Mouse (Mus musculus) bone marrow macrophage, adult 2 months (primary cell): Measurements from ENCODE around the gene Scpep1. TPM values are rescaled to one million over a fixed set of nuclear protein-coding genes. Genes with fewer than 3 reads are reported as not detected.
"Not testable (repeated sequence)": the region's sequence is repeated elsewhere in the genome, so short reads cannot be mapped to it uniquely, and the experiment has no call there.

Source experiments
- H3K27ac ChIP-seq: 2 replicates; pipeline ENCODE4 v1.5.1; 2012; ENCODE audit warnings: low read depth, low read length; ENCODE audit not compliant: insufficient read depth
- H3K4me1 ChIP-seq: 2 replicates; pipeline ENCODE4 v1.6.1; 2012; ENCODE audit warnings: low read length; ENCODE audit not compliant: control insufficient read depth, insufficient read depth
- H3K4me3 ChIP-seq: 2 replicates; pipeline ENCODE4 v1.5.1; 2012; ENCODE audit warnings: mild to moderate bottlenecking, low read length, moderate library complexity; ENCODE audit not compliant: insufficient read depth
- CTCF ChIP-seq: IDR thresholded peaks from 2 replicates; pipeline ENCODE4 v1.5.1; 2012; ENCODE audit warnings: low read depth, mild to moderate bottlenecking, low read length, moderate library complexity
- POLR2A ChIP-seq: IDR thresholded peaks from 2 replicates; pipeline ENCODE4 v1.6.1; 2012; ENCODE audit warnings: mild to moderate bottlenecking, low read depth, low read length, borderline replicate concordance
- polyA plus RNA-seq: library from polyadenylated mRNA; stranded (reverse); fragments of >200 nt; gene quantifications from 2 replicates; pipeline ENCODE4 v1.2.4, GENCODE M21; 2012; ENCODE audit not compliant: missing spikeins, insufficient read depth, insufficient read length

The Scpep1 gene
- polyA plus RNA-seq, 1 experiment: 279 TPM

- Histone ChIP-seq H3K4me3 (no peak overlapping the region), H3K27ac (no peak overlapping the region), H3K4me1 (no peaks in the 10 kb centered on the region)
- TF ChIP-seq CTCF (no peak), POLR2A (no peak)
Observed at GRCm38 (mm10) chr11:88899561-88899960, 55.7 kb downstream of the Scpep1 start.

DNA sequence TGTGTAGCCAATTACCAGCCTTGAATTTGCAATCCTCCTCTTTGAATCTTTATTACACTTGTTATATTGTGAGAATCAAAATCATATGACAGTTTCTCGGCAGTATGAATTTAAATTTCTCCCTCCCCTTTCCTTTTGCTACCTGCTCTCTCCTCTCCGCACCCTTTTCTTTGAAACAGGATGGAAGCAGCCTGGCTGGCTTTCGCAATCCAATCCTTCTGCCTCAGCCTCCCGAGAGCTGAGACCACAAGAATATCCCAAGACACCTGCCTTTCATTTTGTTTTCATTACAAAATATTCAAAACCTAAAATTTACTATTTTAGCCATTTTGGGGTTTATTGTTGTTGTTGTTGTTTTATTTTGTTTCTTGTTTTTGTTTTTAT is 56.9 kb downstream of the Scpep1 start:
- Histone ChIP-seq H3K27ac (no peak overlapping the region), H3K4me1 (no peaks in the 10 kb centered on the region), H3K4me3 (no peak overlapping the region)
- no peak for TF ChIP-seq CTCF
- no peak for TF ChIP-seq POLR2A

DNA sequence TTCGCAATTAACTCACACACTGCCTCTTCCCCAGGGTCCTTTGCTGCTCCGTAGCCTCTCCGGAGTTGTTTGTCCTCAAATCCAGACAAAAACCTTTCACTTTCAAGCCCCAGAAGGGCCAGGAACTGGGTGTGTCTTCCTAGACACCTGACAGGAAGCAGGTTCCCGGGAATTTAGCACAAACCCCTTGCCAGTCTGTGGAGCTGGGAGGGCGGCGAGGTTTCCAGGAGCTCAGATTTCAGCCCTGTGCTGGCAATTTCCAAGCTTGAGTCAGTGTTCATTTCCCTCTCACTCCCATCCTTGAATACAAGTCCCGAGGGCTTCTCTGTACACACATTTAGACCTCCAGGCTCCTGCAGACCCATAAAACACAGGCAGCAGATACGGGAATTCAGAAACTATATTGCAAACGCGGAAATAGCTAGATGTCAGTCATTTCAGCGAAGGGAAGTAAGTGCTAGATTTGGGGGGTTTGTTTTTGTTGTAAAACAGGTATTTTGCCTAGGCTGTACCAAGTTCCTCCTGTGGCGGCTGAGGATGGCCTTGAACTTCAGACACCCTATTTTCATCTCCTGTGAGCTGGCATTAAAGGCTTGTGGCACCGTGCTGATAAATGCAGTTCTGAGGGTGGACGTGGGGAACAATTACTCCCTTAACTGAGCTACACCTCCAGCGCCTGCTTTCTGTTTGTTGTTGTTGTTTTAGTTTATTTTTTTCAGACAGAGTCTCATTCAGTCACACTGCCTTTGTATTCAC is 57.5 kb downstream of the Scpep1 start:
- no peaks in the 10 kb centered on the region for H3K4me1 ChIP-seq
- TF ChIP-seq CTCF (no peak), POLR2A (no peak)
- no peak overlapping the region for H3K4me3 ChIP-seq
- H3K27ac ChIP-seq: no peak overlapping the region

DNA sequence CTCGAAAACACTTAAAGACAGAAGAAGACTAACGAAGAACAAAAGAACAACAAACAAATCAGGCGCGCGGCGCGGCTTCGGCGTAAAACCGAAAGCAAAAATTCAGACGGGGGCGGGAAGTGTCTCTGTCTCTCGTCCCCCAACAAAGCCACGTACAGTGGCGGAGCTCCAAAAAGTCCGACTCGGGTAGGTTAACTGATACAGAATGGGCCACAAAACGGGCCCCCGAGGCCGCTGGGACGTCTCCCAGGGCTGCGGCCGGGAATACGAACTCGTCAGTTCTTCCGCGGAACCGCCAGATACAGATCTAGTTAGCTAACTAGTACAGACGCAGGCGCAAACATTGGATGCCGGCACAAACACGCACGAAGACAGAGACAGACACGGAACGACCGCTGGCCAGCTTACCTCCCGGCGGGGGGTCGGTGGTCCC is 59.4 kb downstream of the Scpep1 start:
- H3K4me1 ChIP-seq, H3K27ac ChIP-seq, H3K4me3 ChIP-seq: not testable (repeated sequence)

- not testable (repeated sequence) for H3K27ac ChIP-seq, H3K4me1 ChIP-seq, H3K4me3 ChIP-seq
Observed at GRCm38 (mm10) chr11:88895235-88895634, 60.0 kb downstream of the Scpep1 start.

DNA sequence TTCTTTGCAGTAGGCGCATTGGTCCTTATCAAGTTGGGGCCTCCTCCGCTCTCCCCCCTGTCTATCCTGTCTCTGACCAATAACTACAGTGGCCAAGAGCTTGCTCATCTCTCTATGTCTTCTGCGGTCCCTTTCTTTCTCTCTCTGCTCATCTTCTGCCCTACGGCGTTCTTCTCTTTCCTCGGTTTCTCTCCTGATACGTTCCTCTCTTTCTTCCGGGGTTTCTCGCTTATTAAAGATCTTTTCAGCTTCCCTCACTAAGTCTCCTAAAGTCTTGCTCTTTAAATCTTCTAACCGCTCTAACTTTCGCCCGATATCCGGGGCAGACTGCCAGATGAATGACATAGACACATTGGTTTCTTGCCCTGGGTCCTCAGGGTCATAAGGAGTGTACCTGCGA is 61.0 kb downstream of the Scpep1 start:
- H3K27ac ChIP-seq, H3K4me1 ChIP-seq: not testable (repeated sequence)
- peak overlapping the region; percentile 23 for H3K4me3 ChIP-seq

DNA sequence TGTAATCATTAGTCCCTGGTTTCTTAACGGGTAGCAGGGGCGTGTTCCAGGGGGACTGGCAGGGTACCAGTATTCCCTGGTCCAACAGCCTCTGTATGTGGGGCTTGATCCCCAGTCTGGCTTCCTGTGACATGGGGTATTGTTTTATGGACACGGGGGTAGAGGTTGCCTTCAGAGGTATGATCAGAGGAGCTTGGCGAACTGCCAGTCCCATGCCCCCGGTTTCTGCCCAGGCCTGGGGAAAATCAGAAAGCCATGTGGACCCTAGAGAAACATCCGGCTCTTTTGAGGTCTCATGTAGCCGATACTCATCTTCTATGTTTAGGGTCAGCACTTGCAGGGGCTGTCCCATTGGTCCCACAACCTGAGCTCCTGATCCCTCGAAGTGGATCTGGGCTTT is 61.8 kb downstream of the Scpep1 start:
- H3K27ac ChIP-seq, H3K4me3 ChIP-seq, H3K4me1 ChIP-seq: not testable (repeated sequence)

GRCm38 (mm10) chr11:88892789-88893188 is 62.5 kb downstream of the Scpep1 start:
- H3K4me3 ChIP-seq, H3K27ac ChIP-seq: not testable (repeated sequence)

DNA sequence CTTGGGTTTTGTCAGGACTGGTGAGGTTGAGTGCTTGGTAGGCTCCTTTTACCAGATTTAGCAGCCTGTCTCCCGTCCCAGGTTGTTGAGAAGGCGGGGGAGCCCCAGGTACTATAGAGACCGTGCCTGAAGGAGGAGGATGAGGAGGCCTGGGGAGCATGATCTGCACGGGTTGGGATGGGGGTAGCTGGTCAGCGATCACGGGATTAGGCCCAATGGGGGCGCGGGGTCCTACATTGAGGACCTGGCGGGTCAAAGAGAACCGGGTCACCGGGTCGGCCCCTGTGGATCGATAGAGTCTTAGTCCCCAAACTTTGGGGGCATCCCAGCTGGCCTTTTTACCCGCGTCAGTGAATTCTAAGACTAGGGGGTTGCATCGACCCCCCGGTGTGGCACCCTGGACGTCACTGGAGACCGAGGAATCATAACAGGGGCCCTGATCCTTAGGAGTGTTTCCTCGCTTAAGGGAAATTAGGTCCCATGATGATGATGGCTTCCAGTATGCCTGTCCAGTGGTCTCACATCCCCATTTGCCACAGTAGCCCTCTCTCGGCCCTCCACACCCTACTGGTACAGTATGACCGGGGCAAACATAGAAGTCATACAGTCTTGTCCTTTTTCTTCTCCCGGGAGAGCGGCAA is 63.2 kb downstream of the Scpep1 start:
- not testable (repeated sequence) for H3K4me3 ChIP-seq, H3K27ac ChIP-seq, H3K4me1 ChIP-seq

More at GRCm38 (mm10) chr11:88892789-88893188, 62.5 kb downstream of the Scpep1 start:
- not testable (repeated sequence) for H3K4me1 ChIP-seq

- not testable (repeated sequence) for H3K27ac ChIP-seq, H3K4me3 ChIP-seq, H3K4me1 ChIP-seq
Observed at GRCm38 (mm10) chr11:88891446-88891845, 63.8 kb downstream of the Scpep1 start.

DNA sequence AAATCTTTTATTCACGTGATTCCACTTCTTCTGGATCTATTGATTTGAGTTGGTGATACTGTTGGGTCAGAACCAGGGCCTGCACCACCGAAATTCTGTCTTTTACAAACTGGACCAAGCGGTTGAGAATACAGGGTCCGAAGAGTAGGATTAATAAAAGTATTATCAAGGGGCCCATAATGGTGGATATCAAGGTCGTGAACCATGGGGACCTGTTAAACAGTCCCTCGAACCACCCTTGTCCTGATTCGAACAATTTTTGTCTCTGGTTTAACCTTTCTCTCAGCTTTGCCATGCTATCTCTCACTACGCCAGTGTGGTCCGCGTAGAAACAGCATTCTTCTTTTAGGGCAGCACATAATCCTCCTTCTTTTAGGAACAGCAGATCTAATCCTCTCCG is 64.4 kb downstream of the Scpep1 start:
- H3K4me3 ChIP-seq, H3K27ac ChIP-seq, H3K4me1 ChIP-seq: not testable (repeated sequence)
